Mouse (Mus musculus): ENCODE data around the gene Muc16.

GRCm38 (mm10) chr9:18478168-18478567 lies 196.2 kb downstream of the Muc16 start, which contains the start of the genes Zfp558 and Mbd3l1:
- TF ChIP-seq POLR2A (IDR thresholded peaks at IDR 0.05; ENCODE audit: control insufficient read depth, extremely low read depth, insufficient read depth, low read length, poor library complexity) (no peak), CTCF (IDR thresholded peaks at IDR 0.05; ENCODE audit: borderline replicate concordance, control insufficient read depth, extremely low read depth, insufficient read depth, low read length, poor library complexity) (no peak)
